Mouse (Mus musculus): Measurements from ENCODE around the gene Rpn1.

The Rpn1 gene

GRCm38 (mm10) chr6:88064072-88064642 is 20.1 kb upstream of the Rpn1 start:
- intact Hi-C loops (cut with DNase I): no loop called here

GRCm38 (mm10) chr6:88065116-88065515 is 19.2 kb upstream of the Rpn1 start:
- intact Hi-C loops (cut with DNase I): no loop called here

- intact Hi-C loops (cut with DNase I): no loop called here
These were observed 18.3 kb upstream of the Rpn1 start for GRCm38 (mm10) chr6:88065968-88066367.

- intact Hi-C loops (cut with DNase I): no loop called here
These were observed 16.6 kb upstream of the Rpn1 start for GRCm38 (mm10) chr6:88067722-88068121.

GRCm38 (mm10) chr6:88068739-88069138 is 15.5 kb upstream of the Rpn1 start:
- intact Hi-C loops (cut with DNase I): no loop called here

- intact Hi-C loops (cut with DNase I): no loop called here
These were observed 13.8 kb upstream of the Rpn1 start for GRCm38 (mm10) chr6:88070468-88070867.

GRCm38 (mm10) chr6:88071216-88071615 is 13.1 kb upstream of the Rpn1 start:
- intact Hi-C loops (cut with DNase I): no loop called here

- intact Hi-C loops (cut with DNase I): loop anchor here (5.0 kb wide), 1 partner anchor 63 kb away; no protein-coding TSS in a partner anchor
These were observed 9.3 kb upstream of the Rpn1 start for GRCm38 (mm10) chr6:88074752-88075554.

- intact Hi-C loops (cut with DNase I): loop anchor here (5.0 kb wide), 1 partner anchor 64 kb away; no protein-coding TSS in a partner anchor
These were observed 8.2 kb upstream of the Rpn1 start for GRCm38 (mm10) chr6:88075960-88076517.

GRCm38 (mm10) chr6:88083095-88083494 is 1.2 kb upstream of the Rpn1 start:
- intact Hi-C loops (cut with DNase I): no loop called here

GRCm38 (mm10) chr6:88083672-88084071 is 610 bp upstream of the Rpn1 start:
- intact Hi-C loops (cut with DNase I): no loop called here

GRCm38 (mm10) chr6:88088971-88089370 is 4.7 kb downstream of the Rpn1 start:
- intact Hi-C loops (cut with DNase I): no loop called here

GRCm38 (mm10) chr6:88095377-88095776 is 11.1 kb downstream of the Rpn1 start:
- intact Hi-C loops (cut with DNase I): no loop called here

GRCm38 (mm10) chr6:88102096-88102495 is 17.8 kb downstream of the Rpn1 start:
- intact Hi-C loops (cut with DNase I): loop anchor here (10.0 kb wide), 1 partner anchor 187 kb away; the partner anchor contains the start of gene Hmces

GRCm38 (mm10) chr6:88105783-88106611 is 21.7 kb downstream of the Rpn1 start:
- intact Hi-C loops (cut with DNase I): loop anchor here (10.0 kb wide), 1 partner anchor 191 kb away; the partner anchor contains the start of gene Hmces

GRCm38 (mm10) chr6:88106612-88107123 is 22.4 kb downstream of the Rpn1 start:
- intact Hi-C loops (cut with DNase I): loop anchor here (10.0 kb wide), 1 partner anchor 192 kb away; the partner anchor contains the start of gene Hmces

GRCm38 (mm10) chr6:88107661-88108535 is 23.6 kb downstream of the Rpn1 start:
- intact Hi-C loops (cut with DNase I): loop anchor here (10.0 kb wide), 1 partner anchor 193 kb away; the partner anchor contains the start of gene Hmces

- intact Hi-C loops (cut with DNase I): loop anchor here (5.0 kb wide), 3 partner anchors 129 to 389 kb away; no protein-coding TSS in a partner anchor
These were observed 28.9 kb downstream of the Rpn1 start for GRCm38 (mm10) chr6:88113139-88113538.

GRCm38 (mm10) chr6:88114414-88114813 is 30.1 kb downstream of the Rpn1 start:
- intact Hi-C loops (cut with DNase I): loop anchor here (5.0 kb wide), 3 partner anchors 128 to 388 kb away; no protein-coding TSS in a partner anchor
